Mouse (Mus musculus) splenic B cell, adult 2 months (primary cell): ENCODE results near the gene Osbpl9.

ENCODE experiments used
- DNase-seq: peaks from one replicate; pipeline ENCODE4 v3.0.0-alpha.2; 2011; ENCODE audit warnings: low read depth, low spot score
- H3K27me3 ChIP-seq: 2 replicates; pipeline ENCODE4 v1.6.1; 2012; ENCODE audit warnings: mild to moderate bottlenecking, low read length, moderate library complexity, mixed read lengths; ENCODE audit not compliant: control insufficient read depth, poor library complexity, insufficient read depth, severe bottlenecking
- H3K36me3 ChIP-seq: 2 replicates; pipeline ENCODE4 v1.6.1; 2012; ENCODE audit warnings: mild to moderate bottlenecking, low read length, moderate library complexity, mixed read lengths; ENCODE audit not compliant: control insufficient read depth, poor library complexity, insufficient read depth, severe bottlenecking

Gene Osbpl9

DNA sequence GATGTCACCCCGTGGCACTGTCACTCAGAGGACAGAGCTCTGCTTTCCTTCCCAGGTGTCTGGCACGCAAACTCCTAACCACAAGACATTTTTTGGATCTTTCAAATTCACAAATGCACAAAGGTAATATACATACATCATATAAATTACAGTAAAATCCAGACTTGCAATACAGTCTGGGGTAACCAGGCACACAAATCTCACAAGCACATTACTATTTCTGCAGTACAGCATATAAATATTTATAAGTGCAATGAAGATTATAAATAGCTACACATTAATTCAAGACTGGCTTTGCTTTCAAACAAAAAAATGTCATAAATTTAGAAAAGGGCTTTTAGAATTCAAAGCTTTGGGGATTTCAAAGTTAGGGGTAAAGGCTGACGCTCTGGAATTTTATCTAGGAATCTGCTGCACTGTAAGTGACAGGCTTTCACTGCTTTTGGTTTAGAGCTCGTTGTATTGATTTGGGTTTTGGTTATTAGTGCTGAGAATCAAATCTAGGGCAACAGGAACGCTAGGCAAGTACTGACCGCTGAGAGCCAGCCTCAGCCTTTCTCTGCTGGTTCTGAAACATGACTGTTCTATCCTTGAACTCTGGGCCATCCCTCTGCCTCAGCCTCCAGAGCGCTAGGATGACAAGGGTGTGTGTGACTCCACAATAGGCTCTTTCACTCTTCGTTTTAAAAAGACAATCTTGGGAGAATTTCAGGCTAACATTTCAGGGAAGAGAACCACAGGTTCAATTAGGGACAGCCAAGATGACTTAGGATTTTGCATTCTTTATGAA, 16.3 kb downstream of the Osbpl9 start:
- DNase-seq: no peak
- H3K27me3 ChIP-seq: no peaks in the 10 kb centered on the region
- H3K36me3 ChIP-seq: no peaks in the 10 kb centered on the region

DNA sequence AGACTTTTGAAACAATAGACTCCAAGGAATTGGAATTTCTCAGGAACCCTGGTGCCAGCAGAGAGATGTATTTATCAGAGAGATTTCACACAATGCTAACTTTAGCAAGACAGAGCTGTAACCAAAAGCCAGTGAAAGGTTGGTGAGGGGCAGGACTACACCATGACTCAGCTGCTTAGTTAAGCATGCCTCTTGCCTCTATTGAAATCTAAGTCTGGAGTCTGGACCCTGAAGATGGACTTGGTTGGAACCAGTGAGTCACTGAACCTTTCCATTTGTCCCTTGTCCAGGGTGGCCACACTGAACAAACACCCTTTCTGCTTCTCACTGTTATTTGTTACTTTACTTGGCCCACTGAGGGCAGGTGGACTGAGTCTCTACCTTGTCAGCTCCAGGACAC, 26.4 kb downstream of the Osbpl9 start:
- DNase-seq: no peak
- H3K36me3 ChIP-seq: no peaks in the 10 kb centered on the region
- H3K27me3 ChIP-seq: no peaks in the 10 kb centered on the region

DNA sequence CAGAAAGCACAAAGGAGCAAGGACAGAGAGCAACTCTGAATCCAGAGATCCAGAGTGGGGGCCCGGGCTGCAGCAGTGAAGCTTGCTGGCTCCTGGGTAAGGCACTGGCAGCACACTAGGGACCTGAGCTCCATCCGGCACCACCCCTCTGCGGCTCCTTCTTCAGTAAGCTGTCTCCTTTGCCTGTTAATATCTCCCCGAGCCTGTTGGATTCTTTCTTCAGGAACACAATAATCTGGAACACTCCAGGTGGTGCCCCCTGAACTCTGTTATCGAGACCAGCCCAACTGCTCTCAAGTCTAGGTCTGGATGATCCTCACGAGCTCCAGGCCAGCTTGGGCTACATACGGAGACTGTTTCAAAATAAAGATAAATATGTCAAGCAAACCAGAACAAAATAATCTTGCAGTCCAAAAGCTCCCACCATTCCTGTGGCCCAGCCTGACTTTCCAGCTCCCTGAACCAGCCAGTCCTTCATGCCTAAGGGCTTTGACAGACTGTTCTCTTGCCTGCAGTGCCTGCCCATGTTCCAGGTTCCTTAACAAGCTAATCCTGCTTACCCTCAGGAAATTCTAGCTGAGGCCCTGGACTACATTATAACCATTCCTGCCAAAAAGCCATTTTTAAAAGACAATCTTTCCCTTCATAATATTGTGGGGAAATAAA, 28.2 kb downstream of the Osbpl9 start:
- H3K27me3 ChIP-seq: no peaks in the 10 kb centered on the region
- H3K36me3 ChIP-seq: no peaks in the 10 kb centered on the region
- DNase-seq: no peak

DNA sequence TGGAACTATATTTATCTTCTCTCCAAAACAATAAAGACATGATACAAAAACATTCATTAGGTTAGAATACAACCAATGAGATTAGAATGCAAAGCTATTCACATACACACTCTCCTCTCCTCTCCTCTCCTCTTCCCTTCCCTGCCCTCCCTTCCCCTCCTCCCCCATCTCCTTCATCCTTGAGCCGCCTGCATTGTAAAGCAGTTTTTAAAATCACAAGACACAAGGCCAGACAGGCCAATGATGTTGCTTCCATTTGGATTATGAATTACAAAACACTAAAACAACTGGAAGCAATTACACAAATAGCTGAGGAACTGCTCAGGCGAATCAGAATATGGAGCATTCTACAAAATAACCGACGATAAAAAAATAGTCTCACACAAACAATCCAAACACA, 28.7 kb downstream of the Osbpl9 start:
- Histone ChIP-seq H3K27me3 (no peaks in the 10 kb centered on the region), H3K36me3 (no peaks in the 10 kb centered on the region)
- DNase-seq: no peak

DNA sequence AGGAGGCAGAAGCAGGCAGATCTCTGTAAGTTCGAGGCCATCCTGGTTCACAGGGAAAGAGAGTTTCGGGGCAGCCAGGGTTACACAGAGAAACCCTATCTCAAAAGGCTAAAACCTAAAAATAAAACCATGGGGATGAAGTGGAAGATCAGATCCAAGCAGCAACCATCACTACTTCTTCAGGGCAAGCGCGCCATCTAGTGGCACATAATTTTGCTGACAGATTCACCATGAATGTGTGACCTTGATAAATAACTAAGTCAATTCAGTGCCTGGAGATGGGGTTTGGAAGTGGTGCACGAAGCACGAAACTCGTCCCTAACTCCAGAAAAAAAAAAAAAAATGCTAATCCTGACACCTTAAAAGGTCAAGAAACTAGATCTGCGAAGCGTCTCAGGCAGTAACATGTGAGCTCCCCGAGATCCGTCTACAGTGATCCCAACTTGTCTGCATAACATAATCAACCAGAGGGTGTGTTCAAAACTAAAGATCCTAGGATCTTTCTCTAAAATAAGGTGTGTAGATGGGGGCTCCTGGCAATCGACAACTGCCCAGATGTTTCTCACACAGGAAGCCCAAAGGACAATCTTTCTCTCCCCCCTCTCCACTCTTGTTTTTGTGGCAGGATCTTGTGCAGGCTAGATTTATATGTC, 36.4 kb downstream of the Osbpl9 start:
- DNase-seq: peak; percentile 84
- H3K36me3 ChIP-seq: no peaks in the 10 kb centered on the region
- H3K27me3 ChIP-seq: no peaks in the 10 kb centered on the region

DNA sequence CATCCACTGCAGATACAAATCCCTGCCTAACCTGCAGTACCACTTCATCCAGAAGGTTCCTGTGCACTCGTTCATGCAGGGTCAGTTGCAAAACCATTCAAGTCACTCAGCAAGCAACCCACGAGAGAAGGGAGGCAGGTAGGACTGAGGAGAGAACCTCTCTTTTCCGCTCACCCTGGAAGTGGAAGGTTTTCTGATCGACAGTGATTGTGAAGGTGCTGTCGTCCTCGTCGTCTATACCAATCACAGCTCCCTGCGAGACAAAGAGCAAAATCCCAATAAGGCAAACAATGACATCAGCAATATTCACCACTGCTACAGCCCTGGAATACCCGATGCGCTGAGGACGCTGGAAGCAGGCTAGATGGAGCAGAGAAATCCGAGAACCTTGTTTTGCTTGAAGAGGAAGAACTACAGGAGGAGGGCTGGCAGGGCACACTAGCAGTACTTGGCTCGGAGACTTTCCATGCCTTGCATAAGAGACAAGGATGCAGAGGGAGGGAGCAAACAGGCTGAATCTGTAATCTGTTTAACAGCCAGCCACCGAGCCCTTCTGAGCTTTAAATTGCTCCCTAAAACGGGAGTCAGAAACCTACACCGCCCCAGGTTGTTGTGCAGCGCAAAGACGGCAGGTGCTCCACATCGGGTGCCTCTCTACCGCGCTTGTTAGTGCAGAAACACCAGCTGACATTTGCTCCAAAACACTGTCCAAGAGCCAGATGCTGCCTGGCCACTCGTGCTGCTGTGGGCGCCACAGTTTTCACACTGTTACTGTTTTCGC, 45.4 kb downstream of the Osbpl9 start:
- Histone ChIP-seq H3K36me3 (no peaks in the 10 kb centered on the region; the same call in 1 of the 2 replicates), H3K27me3 (no peaks in the 10 kb centered on the region)
- no peak for DNase-seq

DNA sequence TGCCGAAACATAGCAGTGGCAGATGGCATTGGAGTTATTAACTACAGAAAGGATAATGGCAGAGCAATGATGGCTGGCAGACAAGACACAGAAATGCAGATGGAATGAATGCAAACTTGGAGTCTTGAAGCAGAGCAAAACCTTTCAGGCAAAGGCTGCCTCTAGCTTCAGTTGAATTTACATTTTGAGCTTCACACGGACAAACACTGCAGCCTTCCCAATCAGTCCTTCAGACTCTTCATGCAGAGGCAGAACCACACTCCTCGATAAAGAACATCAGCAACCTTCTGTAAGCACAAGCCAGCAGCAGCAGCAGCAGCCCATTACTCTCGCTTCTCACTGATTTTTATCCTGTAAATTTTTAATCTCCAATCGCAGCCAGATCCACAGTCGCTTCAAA, 46.0 kb downstream of the Osbpl9 start:
- Histone ChIP-seq H3K27me3 (no peaks in the 10 kb centered on the region), H3K36me3 (no peaks in the 10 kb centered on the region; the same call in 1 of the 2 replicates)
- no peak for DNase-seq

DNA sequence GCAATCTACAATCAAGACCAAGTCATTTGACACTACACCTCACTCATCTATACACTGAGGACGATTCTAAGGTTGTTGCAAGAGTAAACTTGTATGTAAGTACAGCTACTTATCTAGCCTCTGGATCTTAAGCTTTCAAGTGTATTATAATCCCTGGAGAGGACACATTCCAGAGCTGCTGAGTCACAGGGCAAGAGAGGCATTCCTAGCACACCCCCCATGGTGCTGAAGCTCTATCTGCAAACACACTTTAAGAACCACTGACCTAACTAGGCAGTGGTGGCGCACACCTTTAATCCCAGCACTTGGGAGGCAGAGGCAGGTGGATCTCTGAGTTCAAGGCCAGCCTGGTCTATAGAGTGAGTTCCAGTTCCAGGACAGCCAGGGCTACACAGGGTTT, 51.9 kb downstream of the Osbpl9 start:
- no peaks in the 10 kb centered on the region for H3K27me3 ChIP-seq
- no peaks in the 10 kb centered on the region; the same call in 1 of the 2 replicates for H3K36me3 ChIP-seq
- DNase-seq: no peak

DNA sequence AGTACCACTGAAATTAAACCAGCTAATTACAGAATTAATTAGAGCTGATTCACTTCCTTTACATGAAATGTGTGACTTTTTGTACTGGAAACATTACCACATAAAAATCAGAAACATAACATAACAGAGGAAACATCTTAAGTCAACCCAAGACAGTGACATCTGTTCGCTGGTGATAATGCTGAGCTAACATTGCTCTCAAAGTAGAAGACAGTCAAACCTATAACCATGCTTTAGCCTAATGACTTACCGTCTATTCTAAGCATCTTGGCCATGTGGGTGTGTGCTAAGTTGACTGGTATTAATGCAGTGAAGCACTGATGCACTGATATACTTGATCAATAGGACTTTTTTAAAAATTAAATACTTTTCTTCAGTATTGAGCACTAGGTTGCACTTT, 52.7 kb downstream of the Osbpl9 start:
- DNase-seq: no peak
- Histone ChIP-seq H3K27me3 (no peaks in the 10 kb centered on the region), H3K36me3 (no peaks in the 10 kb centered on the region; the same call in 1 of the 2 replicates)

DNA sequence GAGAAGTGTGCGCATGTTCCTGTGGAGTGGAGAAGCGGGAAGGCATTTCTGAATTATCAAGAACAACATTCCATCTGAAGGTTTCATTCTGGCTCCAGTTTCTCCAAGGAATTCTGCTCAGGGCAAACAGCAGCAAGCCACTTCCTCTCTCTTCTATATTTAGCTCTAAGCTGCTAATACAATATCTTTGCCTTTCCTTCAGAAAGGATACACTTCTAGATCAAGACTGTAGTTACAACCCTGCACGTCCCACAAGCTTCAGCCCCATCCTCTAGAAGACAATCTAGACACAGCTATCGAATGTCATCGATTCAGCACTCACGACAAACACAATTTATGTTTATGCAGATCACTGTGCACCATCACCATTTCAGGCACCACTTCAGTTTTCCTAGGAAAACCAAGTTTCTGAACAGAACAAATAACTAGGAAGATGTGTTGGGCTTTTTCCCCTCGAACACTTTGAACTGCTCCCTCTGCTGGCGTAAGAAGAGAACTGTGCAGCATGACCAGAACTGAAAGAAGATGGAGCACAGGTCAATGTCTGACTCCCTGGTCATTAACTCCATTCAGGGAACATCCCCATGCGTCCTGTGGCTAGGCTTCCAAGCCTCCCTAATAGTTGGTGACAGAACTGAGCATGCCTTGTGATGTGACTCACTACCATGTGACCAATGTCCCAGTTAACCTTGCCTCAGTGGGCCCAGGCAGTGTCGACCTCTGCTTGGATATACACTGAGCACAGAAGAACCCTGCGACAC, 54.6 kb downstream of the Osbpl9 start:
- H3K36me3 ChIP-seq: no peaks in the 10 kb centered on the region
- DNase-seq: peak; percentile 68

DNA sequence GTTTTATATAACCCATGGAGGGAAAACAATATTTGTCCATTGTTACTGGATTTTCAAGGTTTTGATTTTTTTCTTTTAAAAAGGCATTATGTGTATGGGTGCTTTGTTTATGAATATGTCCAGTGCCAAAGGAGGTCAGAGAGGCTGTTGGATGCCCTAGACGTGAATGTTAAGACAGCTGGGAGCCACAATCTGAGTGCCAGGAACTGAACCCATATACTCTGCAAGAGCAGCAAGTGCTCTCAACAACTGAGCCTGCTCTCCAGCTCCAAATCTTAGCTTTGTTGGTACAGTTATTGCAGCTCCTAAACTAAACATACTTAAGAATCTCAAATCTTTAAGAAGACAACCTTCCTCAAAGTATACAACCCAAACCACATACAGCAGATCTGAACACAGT, 59.0 kb downstream of the Osbpl9 start:
- Histone ChIP-seq H3K36me3 (no peaks in the 10 kb centered on the region), H3K27me3 (no peaks in the 10 kb centered on the region)
- DNase-seq: no peak

More for the DNA sequence above, 54.6 kb downstream of the Osbpl9 start:
- no peaks in the 10 kb centered on the region for H3K27me3 ChIP-seq

DNA sequence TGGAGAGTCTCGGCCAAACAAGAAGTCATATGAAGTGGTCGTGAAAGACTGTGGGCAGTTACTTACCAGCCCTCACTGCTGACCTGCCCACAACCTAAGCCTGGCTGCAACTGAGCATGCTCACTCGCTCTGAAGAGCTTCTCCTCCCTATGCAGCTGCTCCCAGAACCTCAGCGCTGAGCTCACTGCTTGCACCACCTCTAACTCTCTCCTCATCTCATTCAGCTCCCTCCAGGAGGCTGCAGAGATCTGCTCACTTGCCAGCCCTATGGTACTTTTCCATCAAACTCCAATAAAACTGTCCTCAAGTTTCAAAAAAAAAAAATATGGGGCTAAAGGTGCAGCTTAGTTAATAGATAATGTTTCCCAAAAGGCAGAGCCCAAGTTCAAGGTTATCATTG, 63.5 kb downstream of the Osbpl9 start:
- no peak for DNase-seq
- Histone ChIP-seq H3K27me3 (no peaks in the 10 kb centered on the region), H3K36me3 (no peaks in the 10 kb centered on the region)

DNA sequence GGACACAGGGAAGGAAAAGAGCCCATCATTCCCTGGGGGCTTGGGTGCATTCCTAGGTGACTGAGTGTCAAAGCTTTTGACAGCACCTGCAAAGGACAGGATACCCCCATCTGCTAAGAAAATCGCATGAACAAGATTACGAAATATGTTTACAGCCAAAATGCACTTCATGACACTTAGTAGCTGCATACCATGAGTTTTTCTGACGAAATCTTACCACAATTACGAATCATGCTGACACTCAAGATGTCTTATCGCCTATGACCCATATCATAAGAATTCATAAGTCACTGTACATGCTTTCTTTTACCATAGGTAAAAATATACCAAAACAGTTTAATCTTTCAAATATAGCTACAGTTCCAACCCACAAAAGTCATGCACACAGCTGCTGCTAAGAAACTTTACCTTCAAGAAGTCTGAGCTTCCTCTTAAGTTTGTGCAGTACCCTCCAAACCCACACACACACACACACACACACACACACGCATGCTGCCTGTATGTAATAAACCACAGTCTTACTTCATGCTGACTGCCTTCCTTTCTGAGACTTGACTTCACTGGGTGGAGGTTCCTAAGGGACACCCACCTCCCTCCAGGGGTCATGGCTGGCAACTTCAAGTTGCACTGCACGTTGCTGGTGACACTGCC, 65.5 kb downstream of the Osbpl9 start:
- peak; percentile 79 for DNase-seq
- H3K27me3 ChIP-seq: no peaks in the 10 kb centered on the region
- H3K36me3 ChIP-seq: peaks cover 2% of the 10 kb centered on the region; the same call in 1 of the 2 replicates
